Mouse (Mus musculus) C2C12 (cell line): ENCODE data around the gene Tmem131.

ENCODE experiments used
- CTCF ChIP-seq: IDR thresholded peaks from one replicate; pipeline ENCODE4 v1.5.1; 2011; ENCODE audit not compliant: control insufficient read depth, insufficient read depth, insufficient read length
- MAX ChIP-seq: IDR thresholded peaks from one replicate; pipeline ENCODE4 v1.6.1; 2011; ENCODE audit warnings: mild to moderate bottlenecking, control low read depth
- MYOG ChIP-seq: IDR thresholded peaks from one replicate; pipeline ENCODE4 v1.6.1; 2011; ENCODE audit not compliant: control insufficient read depth, insufficient read length; ENCODE audit errors: extremely low read depth

DNA sequence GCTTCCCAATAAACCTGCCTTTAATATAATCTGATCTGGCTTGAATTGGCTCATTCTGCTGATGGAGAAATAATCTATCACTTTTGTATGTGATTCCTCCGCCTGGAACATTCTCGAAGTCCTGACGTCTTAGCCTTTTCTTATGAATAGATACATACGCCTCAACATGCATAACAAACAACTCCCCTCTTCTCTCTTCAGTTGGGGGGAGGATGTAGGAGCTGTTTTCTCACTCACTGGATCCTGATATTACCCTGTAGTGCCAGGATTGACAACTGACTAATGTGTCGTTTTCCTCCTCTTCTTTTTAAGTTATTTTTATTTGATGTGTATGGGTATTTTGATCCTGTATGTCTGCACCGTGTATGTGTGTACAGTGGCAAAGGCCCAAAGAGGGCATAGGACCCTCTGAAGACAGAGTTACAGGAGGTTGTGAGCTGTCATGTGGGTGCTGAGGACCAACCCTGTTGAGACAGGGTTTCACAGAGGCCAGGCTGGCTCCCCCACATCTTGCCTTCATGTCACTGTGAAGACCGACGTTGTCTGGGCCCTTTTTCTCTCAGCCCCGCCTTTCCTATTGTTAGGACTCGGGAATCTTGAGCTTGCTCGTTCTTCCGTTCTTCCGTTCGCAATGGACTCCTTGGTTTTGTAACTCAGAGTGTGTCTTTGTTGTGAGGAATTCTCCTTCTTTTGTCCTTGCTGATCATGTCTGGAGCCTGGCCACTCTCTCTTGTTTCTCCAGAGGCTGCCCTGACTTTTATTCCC, 43.1 kb upstream of the Tmem131 start:
- TF ChIP-seq CTCF (no peak), MAX (no peak), MYOG (no peak)
